Mouse (Mus musculus) stomach, postnatal 0 days (tissue): ENCODE measurements at regions not wholly inside any gene's neighbourhood (a gene's known extent, or its start where the extent isn't known, plus 50 kb on each side); places are given as distances from the start of the nearest gene placed in this dataset.

ENCODE experiments used
- CTCF ChIP-seq: IDR thresholded peaks from 2 replicates; pipeline ENCODE4 v1.5.1; 2016; ENCODE audit warnings: antibody characterized with exemption, low read depth, mild to moderate bottlenecking, moderate library complexity
- EP300 ChIP-seq: optimal IDR thresholded peaks from 2 replicates; pipeline ENCODE3; 2016; ENCODE audit warnings: antibody characterized with exemption

DNA sequence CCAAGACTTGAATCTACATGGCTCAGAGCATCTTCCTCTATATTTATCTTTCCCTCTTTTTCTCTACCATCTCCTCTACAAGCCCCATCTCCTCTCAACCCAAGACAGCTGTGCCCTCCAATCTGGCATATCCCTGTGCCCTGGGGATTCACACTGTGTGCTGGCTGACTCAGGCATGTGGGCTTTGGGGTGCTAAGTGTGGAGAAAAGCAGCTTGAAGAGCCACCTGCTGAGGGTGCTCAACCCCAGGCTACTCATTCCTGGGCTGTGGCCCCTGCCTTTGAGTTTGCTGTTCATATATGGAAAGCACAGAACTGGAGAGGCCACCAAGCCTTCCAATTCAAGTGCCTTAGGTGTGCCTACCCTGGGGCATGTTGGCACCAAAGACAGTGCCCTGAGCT lies 193.7 kb downstream of the Rps15a start:
- TF ChIP-seq CTCF (no peak), EP300 (no peak)
